Mouse (Mus musculus) liver, embryonic 15.5 days (tissue): Measurements from ENCODE around the gene Olfr894. TPM values are rescaled to one million over a fixed set of nuclear protein-coding genes. Genes with fewer than 3 reads are reported as not detected.
"Not testable (repeated sequence)": the region's sequence is repeated elsewhere in the genome, so short reads cannot be mapped to it uniquely, and the experiment has no call there.

Source experiments
- ATAC-seq: fragments of 200-750 bp; cut with Nextera tagmentation; 2 replicates; pipeline ENCODE4 v1.8.0; 2017; ENCODE audit warnings: moderate number of reproducible peaks, mild to moderate bottlenecking, moderate library complexity; ENCODE audit not compliant: insufficient read depth
- H3K27ac ChIP-seq: fragments of 300-500 bp; sonication (generic); replicated peaks from 2 replicates; pipeline ENCODE4 v1.5.1; 2015; ENCODE audit warnings: mild to moderate bottlenecking, inconsistent platforms
- H3K27me3 ChIP-seq: fragments of 300-500 bp; sonication (generic); 2 replicates; pipeline ENCODE4 v1.6.1; 2015; ENCODE audit warnings: mild to moderate bottlenecking, inconsistent platforms
- H3K36me3 ChIP-seq: fragments of 300-500 bp; sonication (generic); replicated peaks from 2 replicates; pipeline ENCODE4 v1.6.1; 2015; ENCODE audit warnings: moderate library complexity, mild to moderate bottlenecking, inconsistent platforms
- H3K4me1 ChIP-seq: fragments of 300-500 bp; sonication (generic); replicated peaks from 2 replicates; pipeline ENCODE4 v1.6.1; 2015; ENCODE audit warnings: inconsistent platforms
- H3K4me2 ChIP-seq: fragments of 300-500 bp; sonication (generic); 2 replicates; pipeline ENCODE4 v1.6.1; 2015; ENCODE audit warnings: moderate library complexity, mild to moderate bottlenecking, inconsistent platforms
- H3K4me3 ChIP-seq: fragments of 300-500 bp; sonication (generic); replicated peaks from 2 replicates; pipeline ENCODE4 v1.5.1; 2015; ENCODE audit warnings: mild to moderate bottlenecking, inconsistent platforms
- H3K9ac ChIP-seq: fragments of 300-500 bp; sonication (generic); 2 replicates; pipeline ENCODE4 v1.6.1; 2015; ENCODE audit warnings: moderate library complexity, mild to moderate bottlenecking, inconsistent platforms
- H3K9me3 ChIP-seq: fragments of 300-500 bp; sonication (generic); replicated peaks from 2 replicates; pipeline ENCODE4 v1.6.1; 2016; ENCODE audit warnings: inconsistent platforms
- WGBS: fragments of 180-500 bp; shearing (Covaris S2); methylation state at CpG from one replicate; pipeline ENCODE4 v1.1.7; 2015; ENCODE audit warnings: mixed read lengths; ENCODE audit not compliant: insufficient replicate concordance; 5-methylcytosine and 5-hydroxymethylcytosine counted together
- polyA plus RNA-seq: library from polyadenylated mRNA; unstranded; fragments of >200 nt; fragmentation: Nextera tagmentation; extraction: Ambion mirVana; gene quantifications from 2 replicates; pipeline ENCODE4 v1.2.1, GENCODE M21; 2015

Gene Olfr894
- polyA plus RNA-seq: not detected in 2 replicates

DNA sequence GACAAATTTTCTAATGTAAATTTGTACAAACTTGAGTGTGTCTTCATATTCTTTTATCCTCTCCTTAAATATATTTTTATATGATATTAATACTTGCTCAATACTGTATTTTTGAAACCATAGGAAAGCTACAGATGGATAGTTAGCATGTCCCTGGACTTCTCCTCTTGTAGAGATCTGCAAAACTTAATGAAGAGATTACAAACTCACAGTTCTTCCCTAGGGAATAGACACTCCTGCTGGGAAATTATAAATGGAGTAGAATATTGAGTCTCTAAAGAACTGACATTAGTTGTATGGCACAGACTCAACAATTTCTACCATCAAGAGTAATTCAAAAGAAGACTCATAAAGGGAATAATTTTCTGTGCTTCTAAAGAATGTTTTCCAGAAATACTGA is at the start of gene Olfr894:
Gene Olfr894 (plus strand): TSS at position 301 of the 400 bp plus-strand sequence.
- no peaks in the 10 kb centered on the region for H3K36me3 ChIP-seq
- H3K9me3 ChIP-seq: no peaks in the 10 kb centered on the region
- H3K4me1 ChIP-seq: no peaks in the 10 kb centered on the region
- no peak for ATAC-seq
- H3K4me2 ChIP-seq: no peak within 1 kb of the TSS
- no peaks in the 10 kb centered on the region for H3K27me3 ChIP-seq
- H3K9ac ChIP-seq: no peak within 1 kb of the TSS
- no peak within 1 kb of the TSS for H3K27ac ChIP-seq
- no peak within 1 kb of the TSS for H3K4me3 ChIP-seq

DNA sequence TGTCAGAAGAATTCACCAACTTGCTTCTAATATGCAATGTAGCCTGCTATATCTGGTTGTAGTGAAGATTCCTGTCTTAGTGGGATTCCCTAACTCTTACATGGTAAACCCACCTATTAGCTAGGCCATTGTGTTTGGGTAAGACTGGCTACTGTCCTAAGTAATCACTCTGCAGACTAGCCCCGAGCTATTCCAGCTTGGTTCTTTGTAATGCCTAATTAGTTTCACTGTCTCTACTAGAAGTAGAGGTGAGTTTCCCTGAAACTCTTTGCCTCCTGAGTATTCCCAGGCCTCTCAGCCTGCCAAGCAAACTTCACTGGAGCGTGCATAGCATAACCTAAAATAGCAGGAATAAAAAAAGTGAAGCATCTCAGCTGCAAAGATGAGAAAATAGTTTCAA is 49.5 kb upstream of the Olfr894 start:
- ATAC-seq, H3K27me3 ChIP-seq, H3K36me3 ChIP-seq, H3K27ac ChIP-seq, H3K4me1 ChIP-seq, H3K9me3 ChIP-seq, H3K4me2 ChIP-seq, H3K4me3 ChIP-seq, H3K9ac ChIP-seq: not testable (repeated sequence)
- 27% methylated on average over 2 of the region's 2 CpGs for WGBS

DNA sequence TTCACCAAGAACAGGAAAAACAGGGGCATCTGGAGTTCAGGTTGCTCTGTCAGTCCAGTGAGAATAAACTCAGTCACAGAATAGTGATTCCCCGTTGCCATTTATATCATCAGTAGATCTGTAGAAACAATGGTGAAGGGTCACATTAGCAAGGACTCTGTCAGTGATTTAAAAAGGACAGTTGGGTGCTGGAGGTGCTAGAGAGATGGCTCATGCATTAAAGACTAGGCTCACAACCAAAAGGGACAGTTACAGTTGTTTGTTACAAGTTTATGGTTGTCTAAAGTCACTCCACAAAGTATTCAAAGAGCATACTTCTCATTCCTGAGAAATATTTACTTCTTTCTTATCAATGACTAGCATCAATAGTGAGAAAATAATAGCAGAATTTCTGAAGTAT is 37.1 kb upstream of the Olfr894 start, which contains the start of gene Olfr891:
Gene Olfr891 (minus strand): TSS at position 101 of the 400 bp plus-strand sequence.
- Histone ChIP-seq H3K27ac (no peak within 1 kb of the TSS), H3K36me3 (no peaks in the 10 kb centered on the region), H3K9ac (no peak within 1 kb of the TSS), H3K4me1 (no peaks in the 10 kb centered on the region), H3K27me3 (no peaks in the 10 kb centered on the region), H3K4me2 (no peak within 1 kb of the TSS), H3K4me3 (no peak within 1 kb of the TSS), H3K9me3 (no peaks in the 10 kb centered on the region)
- no peak for ATAC-seq
- 46% methylated on average over 1 of the region's 1 CpGs for WGBS

DNA sequence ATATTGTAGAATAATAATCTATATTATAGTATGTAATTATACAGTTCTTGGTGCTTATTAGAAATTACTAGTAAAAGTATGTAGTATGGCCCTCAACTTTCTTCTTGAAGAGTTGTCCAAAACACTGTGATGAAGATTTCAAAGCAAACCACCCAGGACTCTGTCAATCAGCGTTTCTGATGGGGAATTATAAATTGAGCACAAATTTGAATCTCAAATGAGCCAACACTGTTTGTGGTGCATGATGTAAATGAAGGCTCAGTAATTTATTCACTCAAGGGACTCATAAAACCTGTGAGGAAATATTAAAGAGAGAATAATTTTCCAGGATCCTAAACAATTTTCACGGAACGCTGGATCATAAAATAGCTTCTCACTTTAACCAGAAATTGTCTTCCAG is 9.8 kb upstream of the Olfr894 start, which contains the start of gene Olfr893:
Gene Olfr893 (plus strand): TSS at position 301 of the 400 bp plus-strand sequence.
- no peak within 1 kb of the TSS for H3K9ac ChIP-seq
- H3K4me2 ChIP-seq: no peak within 1 kb of the TSS
- no peak within 1 kb of the TSS for H3K4me3 ChIP-seq
- no peak for ATAC-seq
- no peaks in the 10 kb centered on the region for H3K4me1 ChIP-seq
- H3K27ac ChIP-seq: no peak within 1 kb of the TSS
- no peaks in the 10 kb centered on the region for H3K9me3 ChIP-seq
- WGBS: 65% methylated on average over 3 of the region's 3 CpGs
- no peaks in the 10 kb centered on the region for H3K36me3 ChIP-seq
- no peaks in the 10 kb centered on the region for H3K27me3 ChIP-seq

DNA sequence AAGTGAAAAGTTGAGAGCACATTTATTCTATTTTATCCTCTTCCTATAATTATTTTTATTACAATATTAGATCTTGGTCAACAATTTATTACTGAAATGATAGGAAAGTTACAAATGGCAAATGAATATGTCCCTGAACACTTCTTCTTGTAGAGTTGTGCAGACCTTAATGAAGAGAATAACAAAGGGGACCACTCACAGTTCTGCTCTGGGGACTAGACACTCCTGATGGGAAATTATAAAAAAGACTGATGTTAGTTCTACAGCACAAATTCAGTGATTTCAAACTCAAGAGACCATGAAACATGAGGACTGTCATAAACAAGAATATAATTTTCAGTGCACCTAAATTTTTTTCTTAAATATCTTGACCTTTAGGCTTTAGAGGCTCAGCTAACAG is 34.6 kb downstream of the Olfr894 start, which contains the start of gene Olfr143:
Gene Olfr143 (plus strand): TSS at position 301 of the 400 bp plus-strand sequence.
- Histone ChIP-seq H3K9ac (no peak within 1 kb of the TSS), H3K9me3 (no peaks in the 10 kb centered on the region), H3K36me3 (no peaks in the 10 kb centered on the region), H3K4me1 (no peaks in the 10 kb centered on the region), H3K27ac (no peak within 1 kb of the TSS), H3K4me2 (no peak within 1 kb of the TSS), H3K4me3 (no peak within 1 kb of the TSS), H3K27me3 (no peaks in the 10 kb centered on the region)
- ATAC-seq: no peak

DNA sequence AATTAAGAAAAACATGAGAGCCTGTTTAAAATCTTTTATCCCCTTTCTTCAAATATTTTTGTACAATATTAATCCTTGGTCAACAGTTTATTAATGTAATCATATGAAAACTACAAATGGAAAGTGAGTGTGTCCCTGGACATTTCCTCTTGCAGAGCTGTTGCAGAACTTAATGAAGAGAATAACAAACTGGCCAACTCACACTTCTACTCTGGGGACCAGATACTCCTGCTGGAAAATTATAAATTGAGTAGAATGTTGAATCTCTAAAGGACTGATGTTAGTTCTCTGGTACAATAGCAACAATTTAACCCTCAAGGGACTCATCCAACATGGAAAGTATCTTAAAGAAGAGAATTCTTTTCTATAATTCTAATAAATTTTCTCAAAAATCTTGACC is 49.7 kb downstream of the Olfr894 start, which contains the start of gene Olfr895:
Gene Olfr895 (plus strand): TSS at position 301 of the 400 bp plus-strand sequence.
- Histone ChIP-seq H3K4me3 (no peak within 1 kb of the TSS), H3K27ac (no peak within 1 kb of the TSS), H3K9me3 (no peaks in the 10 kb centered on the region), H3K9ac (no peak within 1 kb of the TSS), H3K4me1 (no peaks in the 10 kb centered on the region), H3K27me3 (no peaks in the 10 kb centered on the region), H3K4me2 (no peak within 1 kb of the TSS), H3K36me3 (no peaks in the 10 kb centered on the region)
- ATAC-seq: no peak

Other genes with a start within 250 kb of the Olfr894 start
- not detected in 2 replicates for gene Olfr881, start 226.2 kb upstream of the Olfr894 start, polyA plus RNA-seq
- not detected in 2 replicates for gene Olfr883, start 192.2 kb upstream of the Olfr894 start, polyA plus RNA-seq
- gene Olfr884, start 171.5 kb upstream of the Olfr894 start, polyA plus RNA-seq: not detected in 2 replicates
- gene Olfr885, start 156.7 kb upstream of the Olfr894 start, polyA plus RNA-seq: not detected in 2 replicates
- not detected in 2 replicates for gene Olfr887, start 134.0 kb upstream of the Olfr894 start, polyA plus RNA-seq
- gene Olfr888, start 109.9 kb upstream of the Olfr894 start, polyA plus RNA-seq: not detected in 2 replicates
- gene Olfr889, start 102.9 kb upstream of the Olfr894 start, polyA plus RNA-seq: 0.09 and 0.13 TPM in 2 replicates
- gene Olfr890, start 75.5 kb upstream of the Olfr894 start, polyA plus RNA-seq: not detected in 2 replicates
- gene Olfr891, start 37.2 kb upstream of the Olfr894 start, polyA plus RNA-seq: not detected in 2 replicates
- not detected in 2 replicates for gene Olfr893, start 9.7 kb upstream of the Olfr894 start, polyA plus RNA-seq
- not detected in 2 replicates for gene Olfr143, start 34.7 kb downstream of the Olfr894 start, polyA plus RNA-seq
- not detected in 2 replicates for gene Olfr895, start 49.8 kb downstream of the Olfr894 start, polyA plus RNA-seq
- gene Olfr896-ps1, start 73.1 kb downstream of the Olfr894 start, polyA plus RNA-seq: not detected in 2 replicates
- not detected in 2 replicates for gene Olfr25, start 111.0 kb downstream of the Olfr894 start, polyA plus RNA-seq
- gene Olfr898, start 130.4 kb downstream of the Olfr894 start, polyA plus RNA-seq: not detected in 2 replicates
- not detected in 2 replicates for gene Olfr250, start 148.8 kb downstream of the Olfr894 start, polyA plus RNA-seq
- not detected in 2 replicates for gene Olfr251, start 159.0 kb downstream of the Olfr894 start, polyA plus RNA-seq
- gene Olfr147, start 183.6 kb downstream of the Olfr894 start, polyA plus RNA-seq: not detected in 2 replicates
- not detected in 2 replicates for gene Olfr901, start 211.4 kb downstream of the Olfr894 start, polyA plus RNA-seq
- not detected in 2 replicates for gene Olfr902, start 229.6 kb downstream of the Olfr894 start, polyA plus RNA-seq
- not detected in 2 replicates for gene Olfr904, start 245.1 kb downstream of the Olfr894 start, polyA plus RNA-seq